Mouse (Mus musculus) left cerebral cortex, postnatal 25 days (tissue): ENCODE measurements around the gene Apmap. TPM values are rescaled to one million over a fixed set of nuclear protein-coding genes. Genes with fewer than 3 reads are reported as not detected.
"Not testable (repeated sequence)": the region's sequence is repeated elsewhere in the genome, so short reads cannot be mapped to it uniquely, and the experiment has no call there.

Experiments used
- DNase-seq, 2 experiments: peaks; one replicate each; pipeline ENCODE4 v3.0.0; 2022; ENCODE audit warnings: low spot score in 2 of 2, mixed read lengths in 1 of 2
- intact Hi-C: fragments of 180-260 bp; cut with DNase I; formaldehyde crosslinking; loops from one replicate; pipeline ENCODE4 v1.15.1; 2025
- total RNA-seq, 2 experiments: library from RNA; stranded (reverse); gene quantifications; 2 replicates each; pipeline ENCODE4 v1.2.3; 2021

Apmap gene
- total RNA-seq, 2 experiments from 2014 or later = 54.3 to 57.0 TPM

GRCm38 (mm10) chr2:150549576-150549975 lies 58.8 kb downstream of the Apmap start:
- DNase-seq, intact Hi-C loops: not testable (repeated sequence)

Other genes with a start within 250 kb of the Apmap start
- gene 3300002I08Rik, start 245.8 kb downstream of the Apmap start, total RNA-seq = 1 to 10 TPM; 6.6 to 8.9 TPM
- gene Zfp442, start 157.1 kb downstream of the Apmap start, total RNA-seq = 1 to 10 TPM; 7.3 to 7.9 TPM
- under 1 TPM; 0.16 to 0.30 TPM for gene Zfp345, start 123.5 kb downstream of the Apmap start, total RNA-seq
- gene Cst7, start 38.2 kb downstream of the Apmap start, total RNA-seq = not detected
- 10 to 100 TPM; 16.5 to 20.4 TPM for gene Acss1, start 59.9 kb upstream of the Apmap start, total RNA-seq
- not detected for gene Vsx1, start 80.8 kb upstream of the Apmap start, total RNA-seq
- 10 to 100 TPM; 49.3 to 53.1 TPM for gene Entpd6, start 140.5 kb upstream of the Apmap start, total RNA-seq
- 100 to 1,000 TPM; 112 to 116 TPM for gene Pygb, start 178.2 kb upstream of the Apmap start, total RNA-seq